Mouse (Mus musculus) spleen, adult 2 months (tissue): ENCODE measurements around the gene Rrp15.

Experiments used
- CTCF ChIP-seq: fragments of 200-500 bp; IDR thresholded peaks from 2 replicates; pipeline ENCODE4 v1.5.1; 2011; ENCODE audit warnings: mild to moderate bottlenecking, inconsistent platforms; ENCODE audit not compliant: insufficient read depth, insufficient read length, insufficient replicate concordance; ENCODE audit errors: extremely low read depth
- POLR2A ChIP-seq: fragments of 200-500 bp; IDR thresholded peaks from 2 replicates; pipeline ENCODE4 v1.6.1; 2011; ENCODE audit warnings: low read depth, low read length, inconsistent platforms

DNA sequence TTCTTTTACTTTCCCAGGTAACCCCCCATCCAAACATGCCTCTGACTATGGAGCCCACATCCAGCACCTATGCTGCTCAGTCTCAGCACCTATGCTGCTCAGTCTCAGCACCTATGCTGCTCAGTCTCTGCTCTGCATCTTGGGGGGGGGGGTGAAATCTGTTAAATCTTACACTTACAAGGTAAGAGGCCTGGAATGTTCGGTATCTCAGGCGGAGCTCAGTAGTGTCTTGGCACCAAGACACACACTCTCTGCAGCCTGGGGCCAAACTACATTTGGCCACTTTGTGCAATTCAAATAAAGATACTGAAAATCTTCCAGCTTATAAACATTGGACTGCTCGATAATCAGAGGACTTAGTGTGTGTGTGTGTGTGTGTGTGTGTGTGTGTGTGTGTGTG is 74.5 kb downstream of the Rrp15 start:
- no peak for TF ChIP-seq POLR2A
- no peak for TF ChIP-seq CTCF
